Mouse (Mus musculus) intestine, postnatal 0 days (tissue): ENCODE measurements around the gene Tox2. TPM values are rescaled to one million over a fixed set of nuclear protein-coding genes. Genes with fewer than 3 reads are reported as not detected.

Experiments used
- ATAC-seq: fragments of 200-750 bp; cut with Nextera tagmentation; 2 replicates; pipeline ENCODE4 v1.8.0; 2017; ENCODE audit warnings: mild to moderate bottlenecking, moderate TSS enrichment, moderate library complexity
- H3K27ac ChIP-seq: fragments of 300-500 bp; sonication (generic); 2 replicates; pipeline ENCODE4 v1.5.1; 2014; ENCODE audit warnings: mild to moderate bottlenecking, low read depth, low read length, moderate library complexity
- H3K27me3 ChIP-seq: fragments of 300-500 bp; sonication (generic); replicated peaks from 2 replicates; pipeline ENCODE4 v1.6.1; 2014; ENCODE audit warnings: low read length, mixed read lengths; ENCODE audit not compliant: control insufficient read depth, insufficient read depth
- H3K36me3 ChIP-seq: fragments of 300-500 bp; sonication (generic); 2 replicates; pipeline ENCODE4 v1.6.1; 2014; ENCODE audit warnings: mild to moderate bottlenecking, moderate library complexity; ENCODE audit not compliant: control insufficient read depth, insufficient read depth
- H3K4me1 ChIP-seq: fragments of 300-500 bp; sonication (generic); replicated peaks from 2 replicates; pipeline ENCODE4 v1.6.1; 2014; ENCODE audit warnings: antibody characterized with exemption, low read length, mixed read lengths; ENCODE audit not compliant: control insufficient read depth, insufficient read depth
- H3K4me2 ChIP-seq: fragments of 300-500 bp; sonication (generic); replicated peaks from 2 replicates; pipeline ENCODE4 v1.6.1; 2014; ENCODE audit warnings: low read depth, mild to moderate bottlenecking, moderate library complexity
- H3K4me3 ChIP-seq: fragments of 300-500 bp; sonication (generic); 2 replicates; pipeline ENCODE4 v1.5.1; 2014; ENCODE audit warnings: low read depth, low read length
- H3K9ac ChIP-seq: fragments of 300-500 bp; sonication (generic); 2 replicates; pipeline ENCODE4 v1.6.1; 2014; ENCODE audit warnings: mild to moderate bottlenecking, low read depth, low read length
- H3K9me3 ChIP-seq: fragments of 300-500 bp; sonication (generic); 2 replicates; pipeline ENCODE4 v1.6.1; 2016; ENCODE audit warnings: mixed run types; ENCODE audit not compliant: control insufficient read depth
- CTCF ChIP-seq: sonication (generic); IDR thresholded peaks from 2 replicates; pipeline ENCODE4 v1.5.1; 2016; ENCODE audit warnings: low read depth, mild to moderate bottlenecking, control low read depth, antibody characterized with exemption, moderate library complexity
- WGBS: fragments of 180-500 bp; shearing (Covaris S2); extraction: QIAGEN DNeasy Blood & Tissue Kit; methylation state at CpG from one replicate; pipeline ENCODE4 v1.1.7; 2014; 5-methylcytosine and 5-hydroxymethylcytosine counted together
- polyA plus RNA-seq: library from polyadenylated mRNA; unstranded; fragments of >200 nt; fragmentation: Nextera tagmentation; extraction: Ambion mirVana; gene quantifications from 2 replicates; pipeline ENCODE4 v1.2.1, GENCODE M21; 2015

The Tox2 gene
- polyA plus RNA-seq, 1 experiment from 2014 or later = 3.3 TPM

GRCm38 (mm10) chr2:163348677-163349076 is 145.8 kb downstream of the Tox2 start:
- TF ChIP-seq CTCF = no peak
- no peaks in the 10 kb centered on the region for H3K9me3 ChIP-seq
- no peaks in the 10 kb centered on the region for H3K36me3 ChIP-seq
- H3K4me1 ChIP-seq = no peaks in the 10 kb centered on the region
- WGBS = 82% methylated on average over 7 of the region's 7 CpGs
- H3K9ac ChIP-seq = no peak overlapping the region
- no peak for ATAC-seq
- no peak overlapping the region for H3K4me3 ChIP-seq
- no peak overlapping the region for H3K27ac ChIP-seq
- H3K27me3 ChIP-seq = no peaks in the 10 kb centered on the region
- no peak overlapping the region for H3K4me2 ChIP-seq

- Histone ChIP-seq H3K36me3 (no peaks in the 10 kb centered on the region), H3K27ac (no peak overlapping the region), H3K9me3 (no peaks in the 10 kb centered on the region), H3K4me1 (no peaks in the 10 kb centered on the region), H3K4me2 (0 out of 2 replicates have a peak overlapping the region, but pooled peaks have one; percentile 7), H3K9ac (no peak overlapping the region), H3K27me3 (no peaks in the 10 kb centered on the region), H3K4me3 (no peak overlapping the region)
- ATAC-seq = no peak
- WGBS = 50% methylated on average over 9 of the region's 9 CpGs
- TF ChIP-seq CTCF = no peak
Measured at GRCm38 (mm10) chr2:163349411-163349810, 146.5 kb downstream of the Tox2 start.

GRCm38 (mm10) chr2:163350443-163350842 is 147.5 kb downstream of the Tox2 start:
- no peak overlapping the region for H3K27ac ChIP-seq
- no peaks in the 10 kb centered on the region for H3K9me3 ChIP-seq
- H3K27me3 ChIP-seq = no peaks in the 10 kb centered on the region
- peak; percentile 51 for TF ChIP-seq CTCF
- no peak overlapping the region for H3K4me2 ChIP-seq
- H3K4me3 ChIP-seq = no peak overlapping the region
- no peak for ATAC-seq
- no peak overlapping the region for H3K9ac ChIP-seq
- WGBS = 44% methylated on average over 5 of the region's 5 CpGs
- no peaks in the 10 kb centered on the region for H3K4me1 ChIP-seq
- no peaks in the 10 kb centered on the region for H3K36me3 ChIP-seq

GRCm38 (mm10) chr2:163353731-163354130 is 150.8 kb downstream of the Tox2 start:
- TF ChIP-seq CTCF = no peak
- Histone ChIP-seq H3K36me3 (no peaks in the 10 kb centered on the region), H3K9me3 (no peaks in the 10 kb centered on the region), H3K27ac (no peak overlapping the region), H3K9ac (no peak overlapping the region), H3K4me3 (no peak overlapping the region), H3K4me2 (no peak overlapping the region), H3K27me3 (no peaks in the 10 kb centered on the region), H3K4me1 (no peaks in the 10 kb centered on the region)
- no peak for ATAC-seq
- WGBS = 11% methylated on average over 7 of the region's 7 CpGs

GRCm38 (mm10) chr2:163355666-163356065 is 152.7 kb downstream of the Tox2 start:
- Histone ChIP-seq H3K4me2 (no peak overlapping the region), H3K4me1 (no peaks in the 10 kb centered on the region), H3K27ac (no peak overlapping the region), H3K4me3 (no peak overlapping the region), H3K9me3 (no peaks in the 10 kb centered on the region), H3K27me3 (no peaks in the 10 kb centered on the region), H3K36me3 (no peaks in the 10 kb centered on the region), H3K9ac (no peak overlapping the region)
- TF ChIP-seq CTCF = no peak
- WGBS = 81% methylated on average over 8 of the region's 8 CpGs
- no peak for ATAC-seq

- WGBS = 76% methylated on average over 12 of the region's 12 CpGs
- no peak for ATAC-seq
Measured at GRCm38 (mm10) chr2:163356113-163356840, 153.4 kb downstream of the Tox2 start.

More at GRCm38 (mm10) chr2:163356113-163356840, 153.4 kb downstream of the Tox2 start:
- H3K27me3 ChIP-seq = no peaks in the 10 kb centered on the region
- H3K4me1 ChIP-seq = no peaks in the 10 kb centered on the region
- TF ChIP-seq CTCF = no peak
- H3K36me3 ChIP-seq = no peaks in the 10 kb centered on the region
- no peak overlapping the region for H3K9ac ChIP-seq
- no peak overlapping the region for H3K4me2 ChIP-seq
- no peaks in the 10 kb centered on the region for H3K9me3 ChIP-seq
- H3K27ac ChIP-seq = no peak overlapping the region
- H3K4me3 ChIP-seq = no peak overlapping the region
